Mouse (Mus musculus): ENCODE data around the gene Fv1.

GRCm38 (mm10) chr4:147884138-147884537 lies 15.4 kb downstream of the Fv1 start:
- TF ChIP-seq CTCF (IDR thresholded peaks at IDR 0.05; ENCODE audit: control insufficient read depth, insufficient read depth, low read length): no peak
- TF ChIP-seq POLR2A (IDR thresholded peaks at IDR 0.05; ENCODE audit: borderline replicate concordance, control insufficient read depth, low read depth, low read length): no peak
